Mouse (Mus musculus): ENCODE results near the gene Tnfrsf8.

- no peak for TF ChIP-seq CTCF (IDR thresholded peaks at IDR 0.05)
- no peak for TF ChIP-seq POLR2A (IDR thresholded peaks at IDR 0.05; ENCODE audit: insufficient read depth, low read depth, low read length)
These were observed 90.4 kb downstream of the Tnfrsf8 start for GRCm38 (mm10) chr4:145224613-145225012.

Measured in heart, adult 2 months (tissue).